Mouse (Mus musculus): Measurements from ENCODE around the gene Magea2. TPM values are rescaled to one million over a fixed set of nuclear protein-coding genes. Genes with fewer than 3 reads are reported as not detected.

The Magea2 gene
- total RNA-seq (2023), result not detected

DNA sequence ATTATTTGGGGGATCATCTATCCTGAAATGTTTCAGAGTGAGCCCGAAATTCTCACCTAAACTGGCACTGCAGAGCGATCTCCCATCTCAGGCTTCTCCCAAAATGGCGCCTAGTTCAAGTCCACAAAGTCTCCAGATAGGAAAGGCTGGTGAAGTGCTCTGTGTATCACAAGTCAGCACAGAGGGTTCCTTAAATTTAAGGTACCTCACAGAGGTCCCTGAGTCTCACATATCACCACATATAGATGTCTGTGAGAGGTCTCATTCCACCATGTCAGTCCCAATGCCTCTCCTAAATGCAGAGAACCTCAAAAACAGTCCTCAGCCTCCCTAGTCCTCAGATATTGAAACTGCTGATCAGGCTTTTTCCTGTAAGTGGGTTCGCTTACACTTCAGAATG, at the start of gene Magea2:
Magea2 (minus strand) TSS at position 101 of the 400 bp plus-strand sequence.

DNA sequence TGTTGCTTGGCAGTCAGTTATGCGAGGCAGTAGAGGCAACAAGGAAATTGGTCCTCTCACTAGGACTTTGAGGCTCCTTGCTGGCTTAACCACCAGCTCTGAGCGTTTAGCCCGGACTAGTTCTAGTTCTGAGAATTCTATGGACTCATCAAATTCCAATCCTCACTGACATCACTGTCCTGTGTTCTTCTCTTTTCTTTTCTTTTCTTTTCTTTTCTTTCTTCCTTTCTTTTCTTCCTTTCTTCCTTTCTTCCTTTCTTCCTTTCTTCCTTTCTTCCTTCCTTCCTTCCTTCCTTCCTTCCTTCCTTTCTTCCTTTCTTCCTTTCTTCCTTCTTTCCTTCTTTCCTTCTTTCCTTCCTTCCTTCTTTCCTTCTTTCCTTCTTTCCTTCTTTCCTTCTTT, 34.8 kb upstream of the Magea2 start, which contains the start of gene Cldn34b2:
Cldn34b2 (minus strand) TSS at position 101 of the 400 bp plus-strand sequence.

DNA sequence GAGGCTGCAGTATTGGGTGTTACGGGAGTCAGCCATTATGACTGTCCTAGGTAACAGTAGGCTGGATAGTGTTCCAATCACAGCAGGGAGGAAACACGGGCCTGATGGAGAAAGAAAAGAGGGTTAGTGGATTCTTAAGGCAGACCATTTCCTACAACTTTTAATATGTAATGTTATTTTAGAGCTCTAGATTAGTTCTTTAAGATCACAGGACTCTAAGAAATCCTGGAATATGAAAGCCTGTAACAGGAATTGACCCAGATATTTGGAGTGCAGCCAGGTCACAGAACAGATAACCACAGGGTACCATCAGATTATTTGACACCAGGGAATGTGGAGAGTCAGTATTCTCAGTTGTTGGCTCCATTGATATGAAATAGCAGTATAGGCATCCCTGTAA, 3.8 kb downstream of the Magea2 start, which contains the start of gene Magea1:
Magea1 (minus strand) TSS at position 101 of the 400 bp plus-strand sequence.

DNA sequence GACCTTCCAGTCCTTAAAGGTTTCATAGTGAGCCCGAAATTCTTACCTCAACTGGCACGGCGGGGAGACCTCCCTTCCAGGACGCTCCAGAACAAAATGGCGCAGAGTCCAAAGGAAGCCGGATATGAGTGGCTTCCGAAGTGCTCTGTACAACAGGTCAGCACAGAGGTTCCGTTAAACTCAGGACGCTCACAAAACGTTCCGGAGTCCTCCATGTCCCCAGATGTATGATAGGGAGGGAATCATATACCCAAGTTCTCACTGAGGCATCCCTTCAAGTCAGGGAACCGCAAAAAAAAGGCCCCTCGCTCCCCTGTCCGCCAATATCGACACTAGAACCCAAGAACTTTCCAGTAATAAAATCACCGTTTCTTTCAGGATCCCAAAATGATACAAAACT, 30.4 kb downstream of the Magea2 start, which contains the start of gene Magea5:
Magea5 (minus strand) TSS at position 101 of the 400 bp plus-strand sequence.

DNA sequence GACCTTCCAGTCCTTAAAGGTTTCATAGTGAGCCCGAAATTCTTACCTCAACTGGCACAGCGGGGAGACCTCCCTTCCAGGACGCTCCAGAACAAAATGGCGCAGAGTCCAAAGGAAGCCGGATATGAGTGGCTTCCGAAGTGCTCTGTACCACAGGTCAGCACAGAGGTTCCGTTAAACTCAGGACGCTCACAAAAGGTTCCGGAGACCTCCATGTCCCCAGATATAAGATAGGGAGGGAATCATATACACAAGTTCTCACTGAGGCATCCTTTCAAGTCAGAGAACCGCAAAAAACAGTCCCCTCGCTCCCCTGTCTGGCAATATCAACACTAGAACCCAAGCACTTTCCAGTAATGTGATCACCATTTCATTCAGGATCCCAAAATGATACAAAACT, 97.7 kb downstream of the Magea2 start, which contains the start of gene Magea8:
Magea8 (minus strand) TSS at position 101 of the 400 bp plus-strand sequence.

Other genes starting within 250 kb of the Magea2 start
- gene Cldn34b1, start 203.4 kb downstream of the Magea2 start, total RNA-seq (2023), result not detected
- gene Magea6, start 157.7 kb downstream of the Magea2 start, total RNA-seq (2023), result not detected
- gene Magea3, start 144.2 kb downstream of the Magea2 start, total RNA-seq (2023), result not detected
- not detected for gene Magea8, start 97.8 kb downstream of the Magea2 start, total RNA-seq (2023)
- gene Magea5, start 30.5 kb downstream of the Magea2 start, total RNA-seq (2023), result not detected
- not detected for gene Magea1, start 3.9 kb downstream of the Magea2 start, total RNA-seq (2023)
- not detected for gene Cldn34b2, start 34.7 kb upstream of the Magea2 start, total RNA-seq (2023)
- 182 TPM for gene Sat1, start 122.8 kb upstream of the Magea2 start, total RNA-seq (2023)
- 35.5 TPM for gene Acot9, start 168.8 kb upstream of the Magea2 start, total RNA-seq (2023)
- gene Prdx4, start 247.1 kb upstream of the Magea2 start, total RNA-seq (2023), result 6.6 TPM